Mouse (Mus musculus) midbrain, embryonic 16.5 days (tissue): ENCODE results near the gene Itm2c. TPM values are rescaled to one million over a fixed set of nuclear protein-coding genes. Genes with fewer than 3 reads are reported as not detected.

Experiments
- ATAC-seq: fragments of 200-750 bp; cut with Nextera tagmentation; 2 replicates; pipeline ENCODE4 v1.8.0; 2017; ENCODE audit warnings: moderate TSS enrichment
- H3K27ac ChIP-seq: fragments of 300-500 bp; sonication (generic); 2 replicates; pipeline ENCODE4 v1.5.1; 2014; ENCODE audit warnings: mild to moderate bottlenecking, low read length, mixed read lengths
- H3K27me3 ChIP-seq: fragments of 300-500 bp; sonication (generic); 2 replicates; pipeline ENCODE4 v1.6.1; 2014; ENCODE audit warnings: low read depth, low read length, mixed read lengths; ENCODE audit not compliant: control insufficient read depth, insufficient read depth
- H3K36me3 ChIP-seq: fragments of 300-500 bp; sonication (generic); 2 replicates; pipeline ENCODE4 v1.6.1; 2014; ENCODE audit warnings: mild to moderate bottlenecking, low read length, moderate library complexity, mixed read lengths; ENCODE audit not compliant: control insufficient read depth, insufficient read depth
- H3K4me1 ChIP-seq: fragments of 300-500 bp; sonication (generic); 2 replicates; pipeline ENCODE4 v1.6.1; 2014; ENCODE audit warnings: mild to moderate bottlenecking, low read length, mixed read lengths; ENCODE audit not compliant: control insufficient read depth, insufficient read depth
- H3K4me2 ChIP-seq: fragments of 300-500 bp; sonication (generic); 2 replicates; pipeline ENCODE4 v1.6.1; 2014; ENCODE audit warnings: mild to moderate bottlenecking, low read length, mixed read lengths
- H3K4me3 ChIP-seq: fragments of 300-500 bp; sonication (generic); 2 replicates; pipeline ENCODE4 v1.5.1; 2014; ENCODE audit warnings: low read depth, mild to moderate bottlenecking, low read length, moderate library complexity, mixed read lengths
- H3K9ac ChIP-seq: fragments of 300-500 bp; sonication (generic); 2 replicates; pipeline ENCODE4 v1.6.1; 2014; ENCODE audit warnings: low read depth, low read length, mixed read lengths
- H3K9me3 ChIP-seq: fragments of 300-500 bp; sonication (generic); replicated peaks from 2 replicates; pipeline ENCODE4 v1.6.1; 2014; ENCODE audit warnings: mild to moderate bottlenecking, low read length, mixed read lengths; ENCODE audit not compliant: control insufficient read depth, poor library complexity, severe bottlenecking
- WGBS: fragments of 180-500 bp; shearing (Covaris S2); extraction: QIAGEN DNeasy Blood & Tissue Kit; methylation state at CpG from one replicate; pipeline ENCODE4 v1.1.7; 2014; 5-methylcytosine and 5-hydroxymethylcytosine counted together
- polyA plus RNA-seq: library from polyadenylated mRNA; unstranded; fragments of >200 nt; fragmentation: Nextera tagmentation; extraction: Ambion mirVana; gene quantifications from 2 replicates; pipeline ENCODE4 v1.2.1, GENCODE M21; 2015

Gene Itm2c
- polyA plus RNA-seq, 1 experiment from 2014 or later = 249 TPM

GRCm38 (mm10) chr1:85922865-85923211 lies 28.8 kb downstream of the Itm2c start:
- H3K27ac ChIP-seq = peak overlapping the region; percentile 54
- H3K36me3 ChIP-seq = no peaks in the 10 kb centered on the region

GRCm38 (mm10) chr1:85925183-85925582 lies 31.1 kb downstream of the Itm2c start:
- ATAC-seq = no peak
- Histone ChIP-seq H3K27me3 (no peaks in the 10 kb centered on the region), H3K4me3 (no peak overlapping the region), H3K36me3 (no peaks in the 10 kb centered on the region), H3K4me1 (peaks cover 25% of the 10 kb centered on the region), H3K9me3 (no peaks in the 10 kb centered on the region), H3K27ac (no peak overlapping the region), H3K9ac (no peak overlapping the region), H3K4me2 (no peak overlapping the region)
- WGBS = 91% methylated on average over 5 of the region's 5 CpGs

More at GRCm38 (mm10) chr1:85922865-85923211, 28.8 kb downstream of the Itm2c start:
- Histone ChIP-seq H3K27me3 (no peaks in the 10 kb centered on the region), H3K9ac (no peak overlapping the region), H3K4me3 (no peak overlapping the region), H3K9me3 (no peaks in the 10 kb centered on the region), H3K4me1 (peaks cover 13% of the 10 kb centered on the region), H3K4me2 (no peak overlapping the region)
- 65% methylated on average over 5 of the region's 5 CpGs for WGBS
- ATAC-seq = no peak

- Histone ChIP-seq H3K36me3 (no peaks in the 10 kb centered on the region), H3K27me3 (no peaks in the 10 kb centered on the region), H3K4me2 (peak within 1 kb of the TSS; percentile 4; the same call in 1 of the 2 replicates), H3K9me3 (no peaks in the 10 kb centered on the region), H3K27ac (peak within 1 kb of the TSS; percentile 85), H3K4me3 (no peak within 1 kb of the TSS), H3K9ac (no peak within 1 kb of the TSS), H3K4me1 (peaks cover 27% of the 10 kb centered on the region)
- WGBS = 11% methylated on average over 4 of the region's 4 CpGs
- ATAC-seq = peak; percentile 94
Measured at GRCm38 (mm10) chr1:85928057-85928687, 34.1 kb downstream of the Itm2c start, which contains the start of gene 4933407L21Rik. 4933407L21Rik (plus strand) TSS chr1:85928483.

- peak overlapping the region; percentile 4; the same call in 1 of the 2 replicates for H3K4me2 ChIP-seq
Measured at GRCm38 (mm10) chr1:85928688-85929065, 34.6 kb downstream of the Itm2c start.

GRCm38 (mm10) chr1:85929406-85929805 lies 35.3 kb downstream of the Itm2c start:
- ATAC-seq = no peak
- Histone ChIP-seq H3K4me3 (no peak overlapping the region), H3K27ac (peak overlapping the region; percentile 85), H3K36me3 (no peaks in the 10 kb centered on the region), H3K4me1 (peaks cover 39% of the 10 kb centered on the region), H3K9ac (no peak overlapping the region), H3K27me3 (no peaks in the 10 kb centered on the region), H3K4me2 (no peak overlapping the region; the same call in 1 of the 2 replicates), H3K9me3 (no peaks in the 10 kb centered on the region)
- WGBS = 79% methylated on average over 6 of the region's 6 CpGs

More at GRCm38 (mm10) chr1:85928688-85929065, 34.6 kb downstream of the Itm2c start:
- Histone ChIP-seq H3K9ac (no peak overlapping the region), H3K4me3 (no peak overlapping the region), H3K9me3 (no peaks in the 10 kb centered on the region), H3K27ac (peak overlapping the region; percentile 85), H3K36me3 (no peaks in the 10 kb centered on the region), H3K27me3 (no peaks in the 10 kb centered on the region), H3K4me1 (peaks cover 32% of the 10 kb centered on the region)
- ATAC-seq = peak; percentile 23
- 59% methylated on average over 4 of the region's 4 CpGs for WGBS

- Histone ChIP-seq H3K36me3 (no peaks in the 10 kb centered on the region), H3K9ac (no peak overlapping the region), H3K4me2 (no peak overlapping the region), H3K4me3 (no peak overlapping the region), H3K27ac (no peak overlapping the region), H3K27me3 (no peaks in the 10 kb centered on the region), H3K9me3 (no peaks in the 10 kb centered on the region), H3K4me1 (peaks cover 43% of the 10 kb centered on the region)
- whole genome bisulfite sequencing = 85% methylated on average over 5 of the region's 5 CpGs
- no peak for ATAC-seq
Measured at GRCm38 (mm10) chr1:85931170-85931569, 37.1 kb downstream of the Itm2c start.

- H3K4me2 ChIP-seq = peak overlapping the region; percentile 10; the same call in 1 of the 2 replicates
- H3K4me1 ChIP-seq = peaks cover 35% of the 10 kb centered on the region
- peak overlapping the region; percentile 66; the same call in 1 of the 2 replicates for H3K27ac ChIP-seq
- no peak overlapping the region for H3K4me3 ChIP-seq
- WGBS = 29% methylated on average over 7 of the region's 7 CpGs
- no peaks in the 10 kb centered on the region for H3K9me3 ChIP-seq
- no peak overlapping the region for H3K9ac ChIP-seq
- no peak for ATAC-seq
- no peaks in the 10 kb centered on the region for H3K36me3 ChIP-seq
- no peaks in the 10 kb centered on the region for H3K27me3 ChIP-seq
Measured at GRCm38 (mm10) chr1:85933226-85933625, 39.1 kb downstream of the Itm2c start.

GRCm38 (mm10) chr1:85933631-85934465 lies 39.8 kb downstream of the Itm2c start:
- peak overlapping the region; percentile 10; the same call in 1 of the 2 replicates for H3K4me2 ChIP-seq
- peaks cover 29% of the 10 kb centered on the region for H3K4me1 ChIP-seq
- H3K36me3 ChIP-seq = no peaks in the 10 kb centered on the region
- no peak overlapping the region; the same call in 1 of the 2 replicates for H3K9ac ChIP-seq
- no peak overlapping the region for H3K4me3 ChIP-seq
- WGBS = 11% methylated on average over 11 of the region's 11 CpGs
- peak overlapping the region; percentile 66 for H3K27ac ChIP-seq
- no peaks in the 10 kb centered on the region for H3K9me3 ChIP-seq
- no peaks in the 10 kb centered on the region for H3K27me3 ChIP-seq
- ATAC-seq = peak; percentile 62

- no peak overlapping the region; the same call in 1 of the 2 replicates for H3K27ac ChIP-seq
- ATAC-seq = peak; percentile 15; the same call in 1 of the 2 replicates
- WGBS = 12% methylated on average over 7 of the region's 7 CpGs
Measured at GRCm38 (mm10) chr1:85934560-85934959, 40.5 kb downstream of the Itm2c start.

More at GRCm38 (mm10) chr1:85934560-85934959, 40.5 kb downstream of the Itm2c start:
- H3K4me3 ChIP-seq = no peak overlapping the region
- no peaks in the 10 kb centered on the region for H3K9me3 ChIP-seq
- H3K27me3 ChIP-seq = no peaks in the 10 kb centered on the region
- H3K9ac ChIP-seq = no peak overlapping the region
- H3K4me2 ChIP-seq = no peak overlapping the region
- peaks cover 25% of the 10 kb centered on the region for H3K4me1 ChIP-seq
- H3K36me3 ChIP-seq = no peaks in the 10 kb centered on the region
